Mouse (Mus musculus) heart, postnatal 36 days (tissue): ENCODE results near the gene Kcnmb3. TPM values are rescaled to one million over a fixed set of nuclear protein-coding genes. Genes with fewer than 3 reads are reported as not detected.

ENCODE experiments used
- DNase-seq, 2 experiments: peaks; one replicate each; pipeline ENCODE4 v3.0.0; 2021 to 2022
- intact Hi-C: fragments of 180-260 bp; cut with DNase I; formaldehyde crosslinking; loops from one replicate; pipeline ENCODE4 v1.15.1; 2025
- total RNA-seq, 2 experiments: library from RNA; stranded (reverse); gene quantifications; 2 replicates each; pipeline ENCODE4 v1.2.3; 2021

The Kcnmb3 gene
- not detected for total RNA-seq

DNA sequence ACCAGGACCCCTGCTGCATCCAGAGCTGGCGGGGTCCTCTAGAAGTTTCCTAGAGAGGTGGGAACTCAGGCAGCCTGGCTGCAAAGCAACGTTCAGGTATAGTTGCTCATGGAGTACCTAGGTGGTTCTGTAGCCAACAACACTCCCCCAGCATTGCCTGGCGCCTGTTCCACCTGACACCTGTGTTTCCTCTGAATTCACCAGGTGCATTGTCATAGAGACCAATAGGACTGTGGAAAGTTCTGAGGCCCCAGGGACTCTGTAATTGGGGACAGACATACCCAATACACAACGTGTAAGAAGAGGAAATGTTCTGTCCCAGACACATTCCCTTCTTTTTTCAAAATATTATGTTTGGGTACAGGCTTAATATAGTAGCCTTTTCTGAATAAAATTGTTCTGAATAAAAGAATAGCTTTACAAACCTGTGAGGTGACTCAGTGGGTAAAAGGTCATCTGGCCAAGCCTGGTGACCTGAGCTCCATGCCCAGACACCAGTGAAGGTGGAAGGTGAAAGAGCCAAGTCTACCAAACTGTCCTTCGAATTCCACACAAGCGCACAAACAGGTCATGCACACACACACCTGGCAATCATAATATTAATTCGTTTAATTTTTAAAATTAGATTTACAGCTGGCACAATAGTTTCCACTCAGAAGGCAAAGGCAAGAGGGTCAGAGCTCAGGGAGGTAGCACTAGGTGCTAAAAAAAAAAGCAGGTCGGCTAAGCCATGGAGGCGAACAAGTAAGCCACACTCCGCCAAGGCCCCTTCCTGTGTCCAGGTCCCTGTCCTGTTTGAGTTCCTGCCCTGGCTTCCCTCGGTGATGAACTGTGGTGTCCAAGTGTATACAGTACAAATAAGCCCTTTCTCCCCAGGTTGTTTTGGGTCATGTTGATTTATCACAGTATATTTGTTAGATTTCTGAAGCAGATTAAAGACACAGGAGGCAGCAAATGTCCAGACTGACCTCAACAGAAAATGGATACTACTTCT is at the start of gene Kcnmb3:
Kcnmb3 (minus strand) TSS at position 135 of the 994 bp plus-strand sequence.
- no peak for DNase-seq
- intact Hi-C loops, result no loop called here

GRCm38 (mm10) chr3:32538091-32538490 is 46.1 kb upstream of the Kcnmb3 start:
- intact Hi-C loops, result no loop called here
- no peak for DNase-seq

GRCm38 (mm10) chr3:32537556-32537955 is 45.5 kb upstream of the Kcnmb3 start:
- intact Hi-C loops, result no loop called here

DNA sequence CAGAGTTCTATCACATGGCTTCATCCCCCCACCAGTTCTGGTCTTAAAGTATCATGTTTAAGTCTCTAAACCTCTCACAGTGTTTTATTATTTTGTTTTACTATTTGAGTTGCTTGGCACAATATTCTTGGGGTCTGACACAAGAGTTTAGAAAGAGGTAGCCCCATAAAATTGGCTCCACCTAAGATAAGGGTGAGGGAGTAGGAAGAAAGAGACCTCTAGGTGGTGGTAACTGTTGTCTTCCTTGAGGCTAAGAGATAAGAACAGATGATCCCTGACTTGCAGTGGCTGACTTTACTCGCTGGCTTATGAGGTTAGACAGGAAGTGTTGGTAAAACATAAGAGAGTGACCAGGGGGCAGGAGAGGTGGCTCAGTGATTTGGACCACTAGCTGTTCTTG is 43.7 kb upstream of the Kcnmb3 start:
- DNase-seq, result no peak
- intact Hi-C loops, result no loop called here

More at GRCm38 (mm10) chr3:32537556-32537955, 45.5 kb upstream of the Kcnmb3 start:
- DNase-seq, result peak; percentile 60 to 62

DNA sequence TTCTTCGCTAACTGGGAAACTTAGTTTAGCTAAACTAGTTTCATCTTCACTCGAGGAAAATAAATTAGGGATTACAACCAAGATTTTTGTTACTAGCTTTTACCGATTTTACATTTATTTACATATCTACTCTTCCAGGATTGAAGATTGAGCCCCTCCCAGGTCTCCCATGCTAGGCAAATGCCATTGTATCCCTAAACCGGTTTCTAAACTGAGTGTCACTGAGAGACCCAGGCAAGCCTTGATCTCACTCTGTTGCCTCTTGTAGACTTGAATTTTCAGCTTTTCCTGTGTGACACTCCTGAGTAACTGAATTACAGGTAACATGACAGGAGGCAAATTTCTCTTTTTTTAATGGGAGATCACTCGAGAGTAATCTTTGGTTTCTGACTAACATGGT is 38.0 kb upstream of the Kcnmb3 start:
- no peak for DNase-seq

DNA sequence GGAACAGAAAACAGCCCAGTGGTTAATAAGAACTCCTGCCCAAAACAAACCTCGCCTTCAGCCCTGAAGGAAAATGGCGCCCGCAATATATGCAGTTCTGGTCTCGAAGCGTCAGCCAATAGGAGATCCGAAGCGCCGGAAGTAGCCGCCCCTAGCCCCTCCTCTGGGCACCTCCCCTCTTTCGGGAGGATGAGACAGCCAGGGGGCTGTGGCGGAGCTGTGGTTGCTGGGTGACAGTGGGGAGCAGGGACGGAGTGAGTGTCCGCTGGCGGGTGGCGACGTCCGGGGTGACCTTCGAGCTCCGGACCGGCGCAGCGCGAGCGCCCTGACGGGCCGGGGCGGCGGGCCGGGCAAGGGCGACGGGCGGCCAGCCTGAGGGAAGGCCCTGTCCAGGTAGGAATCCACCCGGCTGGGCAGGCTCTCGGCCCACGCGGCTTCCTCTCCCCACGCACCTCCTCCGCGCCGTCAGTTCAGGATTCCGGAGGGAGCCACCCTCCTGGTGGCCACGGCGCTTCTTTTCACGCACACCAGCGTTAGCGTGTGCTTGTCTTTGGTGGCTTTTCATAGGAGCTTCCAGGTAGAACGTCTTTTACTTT is 37.4 kb upstream of the Kcnmb3 start, which contains the start of gene Mfn1:
Mfn1 (plus strand) TSS at position 163 of the 596 bp plus-strand sequence.
- intact Hi-C loops, result loop anchor here (2.0 kb wide), 1 partner anchor 19 kb away; the partner anchor contains the start of gene Zfp639
- DNase-seq, result peak; percentile 92 to 93

More for the DNA sequence above, 38.0 kb upstream of the Kcnmb3 start:
- intact Hi-C loops, result loop anchor here (5.0 kb wide), 1 partner anchor 177 kb away; the partner anchor contains the start of gene Actl6a

GRCm38 (mm10) chr3:32527181-32527580 is 35.1 kb upstream of the Kcnmb3 start:
- intact Hi-C loops, result no loop called here
- no peak for DNase-seq

GRCm38 (mm10) chr3:32513528-32513927 is 21.5 kb upstream of the Kcnmb3 start:
- DNase-seq, result no peak
- intact Hi-C loops, result no loop called here

DNA sequence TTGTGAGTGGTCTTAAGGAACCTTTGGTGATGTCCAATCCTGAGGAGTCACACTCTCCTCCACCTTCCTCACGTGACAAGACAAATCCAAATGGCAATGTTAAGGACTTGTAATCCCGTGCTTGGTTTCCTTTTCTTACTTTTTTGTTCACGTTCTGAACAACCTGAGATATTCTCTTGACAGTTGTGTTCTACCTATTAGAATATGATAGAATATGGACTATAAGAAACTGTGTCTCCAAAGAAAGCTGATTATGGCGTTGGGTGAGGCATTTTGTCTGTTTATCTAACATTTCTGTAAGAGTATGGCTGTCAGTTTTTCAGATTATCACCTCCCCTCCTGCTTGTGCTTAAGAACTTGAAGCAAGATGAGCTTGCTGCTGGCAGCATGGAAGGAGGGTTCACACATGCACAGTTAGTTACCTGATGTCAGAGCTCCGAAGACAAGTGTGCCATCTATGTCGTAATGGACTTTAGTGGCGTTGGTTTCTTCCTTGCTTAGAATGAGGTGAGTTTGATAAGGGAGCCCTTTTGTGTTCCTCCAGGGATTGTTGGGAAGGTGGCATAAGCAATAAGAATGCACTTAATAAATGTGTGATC is 20.8 kb upstream of the Kcnmb3 start:
- intact Hi-C loops, result no loop called here

DNA sequence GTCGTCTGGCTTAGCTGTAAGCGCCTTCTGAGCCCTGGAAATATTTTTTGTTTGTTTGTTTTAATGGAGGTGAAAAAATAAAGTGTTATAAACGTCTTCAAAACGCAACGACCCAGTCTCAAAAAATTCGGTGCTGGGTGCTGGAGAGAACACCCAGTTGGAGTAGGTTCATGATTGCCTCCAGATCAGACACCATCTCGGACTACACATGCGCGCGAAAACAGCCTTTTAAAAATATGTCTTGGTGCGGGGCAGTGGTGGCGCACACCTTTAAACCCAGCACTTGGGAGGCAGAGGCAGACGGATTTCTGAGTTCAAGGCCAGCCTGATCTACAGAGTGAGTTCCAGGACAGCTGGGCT is 19.1 kb upstream of the Kcnmb3 start:
- intact Hi-C loops, result loop anchor here (2.0 kb wide), 1 partner anchor 18 kb away; the partner anchor contains the start of gene Mfn1

More for the DNA sequence above, 20.8 kb upstream of the Kcnmb3 start:
- DNase-seq, result no peak

DNA sequence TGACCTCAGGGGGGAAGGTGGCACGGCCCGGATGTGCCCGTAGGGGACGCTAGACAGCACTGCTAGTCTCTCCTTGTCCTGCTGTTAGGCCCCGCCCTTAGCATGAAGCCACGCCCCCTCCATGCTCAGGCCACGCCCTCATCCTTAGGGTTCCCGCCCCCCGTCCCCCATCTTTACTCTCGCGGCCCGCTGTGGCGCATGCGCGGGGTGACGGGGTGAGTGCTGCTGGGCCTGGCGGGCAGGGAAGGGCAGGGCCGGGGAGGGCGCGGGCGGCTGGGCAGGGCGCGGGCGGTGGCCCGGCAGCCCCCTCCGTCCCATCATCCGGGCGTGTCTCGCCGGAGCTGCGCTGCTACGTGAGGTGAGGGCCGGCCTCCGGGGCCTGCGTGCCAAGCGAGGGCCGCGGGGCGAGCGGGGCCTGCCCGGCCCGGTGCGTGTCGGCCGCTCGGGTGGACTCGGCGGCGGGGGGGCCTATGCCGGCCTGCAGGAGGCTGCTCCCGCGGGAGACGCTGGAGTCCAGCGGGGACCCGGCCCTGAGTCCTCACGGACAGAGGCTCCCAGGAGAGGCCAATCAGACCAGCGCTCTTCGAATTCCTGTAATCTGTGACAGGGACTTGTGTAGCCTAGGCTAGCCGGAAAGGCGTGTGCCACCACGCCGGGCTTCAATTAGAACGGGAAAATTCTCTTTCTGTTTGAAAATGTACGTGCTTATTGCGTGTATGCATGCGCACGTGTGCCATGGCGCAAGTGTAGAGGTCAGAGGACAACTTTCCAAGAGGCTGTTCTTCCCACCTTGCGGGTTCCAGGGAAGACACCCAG is 18.6 kb upstream of the Kcnmb3 start:
- peak; percentile 97 to 98 for DNase-seq
- intact Hi-C loops, result loop anchor here (2.0 kb wide), 1 partner anchor 18 kb away; the partner anchor contains the start of gene Mfn1

More for the DNA sequence above, 19.1 kb upstream of the Kcnmb3 start:
- DNase-seq, result no peak

DNA sequence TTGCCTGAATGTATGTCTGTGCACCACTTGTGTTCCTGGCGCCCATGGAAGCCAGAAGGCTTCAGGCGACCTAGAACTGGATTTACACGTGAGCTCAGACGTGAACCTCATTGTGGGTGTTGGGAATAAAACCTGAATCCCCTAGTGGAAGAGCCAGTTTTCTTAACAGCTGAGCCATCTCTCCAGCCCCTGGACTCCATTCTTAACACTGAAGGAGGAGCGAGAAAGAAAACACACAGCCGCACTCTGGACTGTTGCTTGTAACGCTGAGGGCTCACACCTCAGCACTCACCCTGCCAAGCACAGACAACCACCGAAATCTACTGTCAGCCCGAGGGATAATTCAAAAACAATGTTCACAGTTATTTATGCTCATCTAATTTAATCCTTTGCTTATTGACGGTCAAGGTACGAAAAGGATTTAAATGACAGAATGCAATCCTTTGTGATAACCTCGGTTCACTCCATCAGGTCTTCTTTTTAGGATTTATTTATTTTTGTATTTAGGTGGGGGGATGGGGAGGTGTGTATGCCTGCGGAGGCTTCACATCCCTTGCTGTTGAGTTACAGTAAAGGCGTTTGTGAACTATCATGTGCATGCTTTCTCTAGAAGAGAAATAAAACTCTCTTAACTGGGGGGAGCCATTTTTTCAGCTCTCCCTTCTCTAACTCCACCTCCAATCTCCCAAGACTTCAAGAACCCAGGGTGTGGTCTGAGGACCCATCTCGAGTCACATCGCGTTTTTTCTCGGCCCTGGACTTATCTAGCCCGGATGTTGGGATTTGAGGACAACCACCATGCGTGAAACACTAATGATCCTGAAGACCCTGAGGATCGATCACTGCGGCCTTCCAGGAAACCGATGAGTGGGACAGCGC is 17.7 kb upstream of the Kcnmb3 start, which contains the start of gene Zfp639:
Zfp639 (plus strand) TSS at position 764 of the 879 bp plus-strand sequence.
- intact Hi-C loops, result loop anchor here (2.0 to 10.0 kb wide), 5 partner anchors 19 to 715 kb away; partner anchors contain the start of genes Mfn1 and Pik3ca

DNA sequence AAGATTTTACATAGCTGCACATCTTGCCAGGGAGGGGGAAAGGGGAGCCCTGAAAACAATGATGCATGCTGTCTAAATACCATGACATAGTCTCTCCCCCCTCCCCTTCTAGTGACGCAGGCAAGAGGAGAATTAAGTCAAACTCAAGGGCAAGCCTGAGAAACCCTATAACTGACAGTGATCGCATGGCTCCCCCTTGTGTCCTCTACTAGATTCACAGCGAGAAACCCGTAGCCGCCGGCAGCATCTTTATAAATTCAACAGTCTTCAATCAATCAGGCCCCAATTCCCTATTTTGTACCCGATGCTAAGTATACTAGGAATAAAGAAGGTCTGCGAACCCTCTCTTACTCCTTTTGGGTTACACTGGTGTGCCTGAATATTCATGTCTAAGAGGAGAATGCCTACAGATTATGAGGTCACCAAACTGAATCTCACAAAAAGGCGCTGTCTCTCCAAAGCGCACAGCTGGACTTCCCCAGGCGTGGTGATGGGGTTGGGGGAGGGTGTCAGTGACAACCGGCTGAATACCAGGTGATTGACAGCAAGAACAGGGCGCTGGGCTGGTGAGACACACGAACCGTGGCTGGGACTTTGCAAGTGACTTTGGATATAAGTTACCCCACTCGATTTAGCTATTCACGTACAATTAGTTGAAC is 16.8 kb upstream of the Kcnmb3 start:
- intact Hi-C loops, result loop anchor here (1.0 to 10.0 kb wide), 5 partner anchors 46 to 714 kb away; partner anchors contain the start of gene Pik3ca
- DNase-seq, result peak; percentile 66 to 70

More for the DNA sequence above, 17.7 kb upstream of the Kcnmb3 start, which contains the start of gene Zfp639:
- DNase-seq, result no peak

DNA sequence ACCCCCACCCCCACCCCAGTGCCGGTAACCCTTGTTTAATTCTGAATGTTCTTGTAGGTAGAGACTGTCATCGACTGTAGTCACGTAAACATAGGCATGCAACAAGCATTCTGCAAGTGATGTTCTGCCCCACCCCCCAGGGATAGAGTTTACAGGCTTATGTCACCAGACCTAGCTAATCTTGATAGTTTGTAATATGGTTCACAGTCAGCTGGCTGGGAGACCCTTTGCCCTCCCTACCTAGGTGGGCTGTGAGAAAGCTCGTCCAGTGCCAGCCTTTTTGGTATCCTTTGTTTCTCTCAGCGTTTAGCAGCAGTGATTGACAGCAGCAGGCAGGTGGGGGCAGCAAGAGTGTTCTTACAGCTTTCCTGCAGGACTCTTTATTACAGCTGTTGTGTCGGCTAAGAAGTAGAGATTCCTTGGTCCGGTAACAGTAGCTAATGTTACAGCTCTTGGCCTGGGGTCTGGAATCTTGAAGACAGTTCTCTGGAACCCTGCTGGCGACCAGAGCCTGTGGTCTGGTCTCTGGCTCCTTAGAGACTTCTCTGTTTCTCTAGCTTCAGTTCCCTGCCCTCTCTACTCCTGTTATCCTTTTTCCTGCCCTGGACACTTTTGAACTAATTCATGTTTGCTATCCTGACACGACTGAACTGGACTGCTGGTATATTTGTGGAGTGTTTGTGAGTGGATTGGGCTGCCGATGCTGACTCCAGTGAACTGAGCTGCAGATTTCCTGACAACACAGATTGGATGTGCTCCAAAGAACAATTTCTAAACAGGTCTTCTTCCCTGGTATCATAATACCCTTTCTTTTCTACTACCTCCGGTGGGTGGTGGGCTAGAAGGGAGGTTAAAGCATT is 14.6 kb upstream of the Kcnmb3 start:
- intact Hi-C loops, result loop anchor here (5.0 to 10.0 kb wide), 2 partner anchors 44 to 712 kb away; no protein-coding TSS in a partner anchor
- DNase-seq, result no peak

DNA sequence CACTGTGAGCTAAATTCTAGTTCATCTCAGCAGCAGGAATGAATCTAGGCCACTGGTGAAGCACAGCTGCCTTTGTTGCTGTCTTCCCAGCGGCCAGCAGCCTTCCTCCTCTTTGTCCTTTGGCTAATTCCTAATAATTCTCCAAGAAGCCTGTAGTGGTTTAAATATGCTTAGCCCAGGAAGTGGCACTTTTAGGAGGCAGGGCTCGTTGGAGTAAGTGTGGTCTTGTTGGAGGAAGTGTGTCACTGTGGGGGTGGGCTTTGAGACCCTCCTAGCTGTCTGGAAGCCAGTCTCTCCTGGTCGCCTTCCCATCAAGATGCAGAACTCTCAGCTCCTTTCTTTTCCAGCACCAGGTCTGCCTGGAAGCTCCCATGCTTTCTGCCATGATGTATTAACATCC is 13.8 kb upstream of the Kcnmb3 start:
- intact Hi-C loops, result loop anchor here (5.0 to 10.0 kb wide), 2 partner anchors 44 to 711 kb away; no protein-coding TSS in a partner anchor

DNA sequence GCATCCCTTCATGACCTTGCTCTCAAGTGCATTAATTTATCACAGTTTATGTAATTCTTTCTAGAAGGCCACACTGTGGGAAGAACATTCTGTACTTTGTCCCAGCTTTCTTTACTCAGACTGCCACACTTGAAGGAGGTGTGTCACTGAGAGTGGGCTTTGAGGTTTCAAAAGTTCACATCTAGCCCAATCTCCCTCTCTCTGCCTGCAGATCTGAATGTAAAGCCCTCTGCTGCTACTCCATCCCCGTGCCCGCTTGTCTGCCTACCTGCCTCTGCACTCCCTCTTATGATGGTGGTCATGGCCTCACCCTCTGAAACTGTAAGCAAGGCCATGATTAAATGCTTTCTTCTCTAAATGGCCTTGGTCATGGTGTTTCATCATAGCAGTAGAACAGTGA is 8.3 kb upstream of the Kcnmb3 start:
- DNase-seq, result no peak
- intact Hi-C loops, result loop anchor here (10.0 kb wide), 1 partner anchor 706 kb away; no protein-coding TSS in a partner anchor

More for the DNA sequence above, 13.8 kb upstream of the Kcnmb3 start:
- DNase-seq, result no peak

GRCm38 (mm10) chr3:32496711-32497070 is 4.7 kb upstream of the Kcnmb3 start:
- DNase-seq, result no peak
- intact Hi-C loops, result no loop called here
